Mouse (Mus musculus): ENCODE data around the gene Btbd9. TPM values are rescaled to one million over a fixed set of nuclear protein-coding genes. Genes with fewer than 3 reads are reported as not detected.

The Btbd9 gene
- polyA plus RNA-seq, 1 experiment from 2014 or later = 41.1 TPM

DNA sequence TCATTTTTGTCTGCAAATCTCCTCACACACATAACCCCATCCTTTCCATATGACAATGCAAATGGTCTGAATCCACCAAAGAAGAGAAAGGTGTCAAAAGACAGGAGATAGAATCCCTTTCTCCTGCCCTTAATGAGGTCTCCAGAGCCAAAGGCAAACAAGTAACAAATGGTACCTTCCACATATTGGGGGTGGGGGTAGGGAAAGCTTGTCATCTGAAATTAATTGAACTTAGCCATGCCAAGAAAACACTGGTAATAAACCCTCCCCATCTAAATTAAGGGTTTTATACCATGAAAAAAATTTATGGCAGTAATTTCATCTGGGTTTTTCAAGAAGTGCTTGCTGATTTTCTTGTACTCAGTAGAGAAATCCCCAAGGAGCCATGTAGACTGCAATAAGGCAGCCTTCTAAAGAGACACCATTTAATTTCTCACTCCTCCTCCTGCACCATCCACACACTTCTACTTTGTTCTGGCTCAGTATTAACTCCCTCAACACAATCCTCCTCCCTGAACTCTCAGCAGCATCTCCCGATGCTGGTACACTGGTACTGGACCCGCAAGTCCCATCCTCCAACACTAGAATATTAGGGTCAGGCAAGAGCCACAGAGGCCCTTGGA lies 115.5 kb downstream of the Btbd9 start:
- H3K36me3 ChIP-seq (ENCODE audit: control insufficient read depth, insufficient read depth, low read length) = no peaks in the 10 kb centered on the region
- DNase-seq (ENCODE audit: low spot score) (no peak), ATAC-seq (ENCODE audit: insufficient number of reproducible peaks, low FRiP score, low TSS enrichment, low read depth) (no peak)
- H3K4me1 ChIP-seq (ENCODE audit: control insufficient read depth, insufficient read depth, low read length) = no peaks in the 10 kb centered on the region; the same call in 1 of the 2 replicates
- no peak overlapping the region for H3K4me3 ChIP-seq (ENCODE audit: low read depth, low read length)
- H3K9me3 ChIP-seq (ENCODE audit: control insufficient read depth, low read length) = no peaks in the 10 kb centered on the region
- no peak overlapping the region for H3K27ac ChIP-seq (replicated peaks; ENCODE audit: low read depth, low read length)
- no peaks in the 10 kb centered on the region for H3K27me3 ChIP-seq (ENCODE audit: control insufficient read depth, insufficient read depth, low read length)
- H3K9ac ChIP-seq (ENCODE audit: low read length) = no peak overlapping the region
- WGBS = 83% methylated on average over 2 of the region's 2 CpGs
- no peak overlapping the region for H3K4me2 ChIP-seq (ENCODE audit: low read depth, severe bottlenecking)

DNA sequence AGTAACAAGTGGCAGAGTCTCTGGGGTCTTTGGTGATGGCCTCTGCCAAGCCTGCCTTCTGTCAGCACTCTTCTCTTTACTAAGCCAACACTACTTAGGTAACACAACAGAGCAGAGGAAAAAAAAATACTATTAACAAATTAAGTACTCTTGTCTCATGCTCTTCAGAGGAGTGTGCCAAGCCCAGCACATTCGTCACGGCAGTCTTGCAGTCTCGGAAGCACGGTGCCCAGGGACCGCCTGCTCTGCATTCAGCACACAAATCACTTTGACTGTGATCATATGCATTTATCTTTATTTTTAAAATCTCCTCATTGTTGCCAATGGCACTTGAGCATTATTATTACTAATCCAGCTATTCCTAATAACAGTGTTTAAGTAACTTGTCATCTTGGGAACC lies 116.6 kb downstream of the Btbd9 start:
- H3K27me3 ChIP-seq (ENCODE audit: control insufficient read depth, insufficient read depth, low read length) = no peaks in the 10 kb centered on the region
- DNase-seq (ENCODE audit: low spot score) (no peak), ATAC-seq (ENCODE audit: insufficient number of reproducible peaks, low FRiP score, low TSS enrichment, low read depth) (no peak)
- no peaks in the 10 kb centered on the region; the same call in 1 of the 2 replicates for H3K4me1 ChIP-seq (ENCODE audit: control insufficient read depth, insufficient read depth, low read length)
- H3K4me3 ChIP-seq (ENCODE audit: low read depth, low read length) = no peak overlapping the region
- H3K9me3 ChIP-seq (ENCODE audit: control insufficient read depth, low read length) = no peaks in the 10 kb centered on the region
- no peaks in the 10 kb centered on the region for H3K36me3 ChIP-seq (ENCODE audit: control insufficient read depth, insufficient read depth, low read length)
- no peak overlapping the region for H3K27ac ChIP-seq (replicated peaks; ENCODE audit: low read depth, low read length)
- H3K9ac ChIP-seq (ENCODE audit: low read length) = no peak overlapping the region
- no peak overlapping the region for H3K4me2 ChIP-seq (ENCODE audit: low read depth, severe bottlenecking)
- WGBS = 79% methylated on average over 5 of the region's 5 CpGs

DNA sequence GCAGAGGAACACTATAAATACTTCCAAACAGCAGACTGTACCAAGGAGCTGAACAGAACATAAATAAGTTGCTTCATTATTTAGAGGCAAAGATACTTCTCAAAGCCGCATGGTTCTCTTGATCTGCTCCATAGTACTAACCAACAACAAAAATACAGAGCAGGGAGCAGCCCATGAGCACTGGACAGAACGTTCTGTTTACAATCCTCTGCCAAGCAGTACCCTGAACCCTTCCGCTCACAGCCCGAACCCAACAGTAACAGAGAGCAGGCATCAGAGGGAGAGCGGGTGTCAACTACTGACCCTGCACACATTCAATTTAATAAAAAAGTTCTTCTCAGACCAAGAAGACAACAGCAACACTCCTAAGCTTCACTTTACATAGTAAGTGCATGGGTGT lies 117.4 kb downstream of the Btbd9 start:
- no peak overlapping the region for H3K9ac ChIP-seq (ENCODE audit: low read length)
- DNase-seq (ENCODE audit: low spot score) = no peak
- no peaks in the 10 kb centered on the region for H3K36me3 ChIP-seq (ENCODE audit: control insufficient read depth, insufficient read depth, low read length)
- H3K4me2 ChIP-seq (ENCODE audit: low read depth, severe bottlenecking) = no peak overlapping the region
- no peak overlapping the region for H3K4me3 ChIP-seq (ENCODE audit: low read depth, low read length)
- no peaks in the 10 kb centered on the region for H3K9me3 ChIP-seq (ENCODE audit: control insufficient read depth, low read length)
- no peak for ATAC-seq (ENCODE audit: insufficient number of reproducible peaks, low FRiP score, low TSS enrichment, low read depth)
- no peaks in the 10 kb centered on the region for H3K27me3 ChIP-seq (ENCODE audit: control insufficient read depth, insufficient read depth, low read length)
- no peaks in the 10 kb centered on the region; the same call in 1 of the 2 replicates for H3K4me1 ChIP-seq (ENCODE audit: control insufficient read depth, insufficient read depth, low read length)
- H3K27ac ChIP-seq (replicated peaks; ENCODE audit: low read depth, low read length) = no peak overlapping the region
- 91% methylated on average over 5 of the region's 5 CpGs for WGBS

DNA sequence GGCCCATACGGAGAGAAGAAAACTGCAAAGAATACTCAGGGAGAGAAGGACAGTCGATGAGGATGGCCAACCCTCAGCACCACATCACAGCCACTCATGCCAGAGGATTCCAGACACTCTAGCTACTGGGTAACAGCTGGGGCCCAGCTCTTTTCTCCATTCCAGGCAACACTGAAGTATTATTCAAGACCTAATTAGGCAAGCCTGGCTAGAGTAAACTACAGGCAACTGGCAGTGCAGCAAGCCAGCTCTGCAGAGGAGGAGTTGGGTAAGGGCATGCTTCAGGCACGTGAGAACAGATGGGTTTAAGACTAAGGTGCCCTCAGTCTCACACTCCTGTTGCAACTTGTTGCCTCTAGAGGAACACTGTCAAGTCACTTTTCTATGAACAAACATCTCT lies 118.0 kb downstream of the Btbd9 start:
- Histone ChIP-seq H3K27ac (replicated peaks; ENCODE audit: low read depth, low read length) (no peak overlapping the region), H3K27me3 (ENCODE audit: control insufficient read depth, insufficient read depth, low read length) (no peaks in the 10 kb centered on the region), H3K4me1 (ENCODE audit: control insufficient read depth, insufficient read depth, low read length) (no peaks in the 10 kb centered on the region; the same call in 1 of the 2 replicates), H3K4me3 (ENCODE audit: low read depth, low read length) (no peak overlapping the region), H3K36me3 (ENCODE audit: control insufficient read depth, insufficient read depth, low read length) (no peaks in the 10 kb centered on the region), H3K9ac (ENCODE audit: low read length) (no peak overlapping the region), H3K4me2 (ENCODE audit: low read depth, severe bottlenecking) (no peak overlapping the region), H3K9me3 (ENCODE audit: control insufficient read depth, low read length) (no peaks in the 10 kb centered on the region)
- DNase-seq (ENCODE audit: low spot score) (no peak), ATAC-seq (ENCODE audit: insufficient number of reproducible peaks, low FRiP score, low TSS enrichment, low read depth) (no peak)
- 68% methylated on average over 3 of the region's 3 CpGs for WGBS

DNA sequence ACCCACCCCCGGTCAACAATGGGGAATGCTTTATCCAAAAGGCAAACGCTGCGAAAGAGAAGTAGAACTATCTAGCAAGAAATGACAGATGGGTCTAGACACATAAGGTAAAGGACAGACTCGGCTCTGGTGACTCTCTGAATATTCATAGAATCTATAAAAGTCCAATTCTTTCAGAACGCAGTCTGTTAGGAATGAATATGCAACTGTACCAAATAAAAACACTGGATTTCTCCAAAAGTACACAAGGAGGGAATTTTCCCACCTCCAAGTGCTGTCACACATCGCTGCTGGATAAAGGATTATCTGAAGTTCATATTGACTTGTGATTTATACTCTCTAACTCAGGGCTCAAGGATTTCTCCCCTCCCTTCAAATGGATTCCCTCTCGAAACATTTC lies 118.8 kb downstream of the Btbd9 start:
- ATAC-seq (ENCODE audit: insufficient number of reproducible peaks, low FRiP score, low TSS enrichment, low read depth) (no peak), DNase-seq (ENCODE audit: low spot score) (no peak)
- Histone ChIP-seq H3K4me3 (ENCODE audit: low read depth, low read length) (no peak overlapping the region), H3K4me2 (ENCODE audit: low read depth, severe bottlenecking) (no peak overlapping the region), H3K9me3 (ENCODE audit: control insufficient read depth, low read length) (no peaks in the 10 kb centered on the region), H3K9ac (ENCODE audit: low read length) (no peak overlapping the region), H3K4me1 (ENCODE audit: control insufficient read depth, insufficient read depth, low read length) (no peaks in the 10 kb centered on the region; the same call in 1 of the 2 replicates), H3K27me3 (ENCODE audit: control insufficient read depth, insufficient read depth, low read length) (no peaks in the 10 kb centered on the region), H3K27ac (replicated peaks; ENCODE audit: low read depth, low read length) (no peak overlapping the region), H3K36me3 (ENCODE audit: control insufficient read depth, insufficient read depth, low read length) (no peaks in the 10 kb centered on the region)
- WGBS = 84% methylated on average over 7 of the region's 7 CpGs

DNA sequence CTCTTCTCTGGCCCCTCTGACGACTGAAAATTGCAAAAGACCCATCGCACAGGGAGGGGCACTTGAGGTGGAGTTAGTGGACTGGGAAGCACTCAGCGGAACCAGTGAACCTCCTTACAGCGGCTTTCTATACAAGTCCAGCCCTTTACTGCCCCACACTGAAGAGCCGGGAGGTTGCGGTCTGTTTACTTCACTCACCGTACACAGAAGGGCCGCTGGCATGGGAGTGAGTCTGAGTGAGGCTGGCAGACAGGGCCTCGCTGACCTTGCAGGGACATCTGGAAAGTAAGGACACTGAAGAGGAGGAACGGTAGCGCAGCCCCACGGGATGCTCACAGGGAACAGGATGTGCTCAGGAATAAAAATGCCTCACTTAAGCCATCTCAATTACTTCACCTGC lies 120.0 kb downstream of the Btbd9 start:
- WGBS = 60% methylated on average over 12 of the region's 12 CpGs
- DNase-seq (ENCODE audit: low spot score) (no peak), ATAC-seq (ENCODE audit: insufficient number of reproducible peaks, low FRiP score, low TSS enrichment, low read depth) (no peak)
- Histone ChIP-seq H3K9me3 (ENCODE audit: control insufficient read depth, low read length) (no peaks in the 10 kb centered on the region), H3K27ac (replicated peaks; ENCODE audit: low read depth, low read length) (no peak overlapping the region), H3K27me3 (ENCODE audit: control insufficient read depth, insufficient read depth, low read length) (no peaks in the 10 kb centered on the region), H3K9ac (ENCODE audit: low read length) (no peak overlapping the region), H3K4me1 (ENCODE audit: control insufficient read depth, insufficient read depth, low read length) (no peaks in the 10 kb centered on the region; the same call in 1 of the 2 replicates), H3K36me3 (ENCODE audit: control insufficient read depth, insufficient read depth, low read length) (no peaks in the 10 kb centered on the region), H3K4me2 (ENCODE audit: low read depth, severe bottlenecking) (no peak overlapping the region), H3K4me3 (ENCODE audit: low read depth, low read length) (no peak overlapping the region)

DNA sequence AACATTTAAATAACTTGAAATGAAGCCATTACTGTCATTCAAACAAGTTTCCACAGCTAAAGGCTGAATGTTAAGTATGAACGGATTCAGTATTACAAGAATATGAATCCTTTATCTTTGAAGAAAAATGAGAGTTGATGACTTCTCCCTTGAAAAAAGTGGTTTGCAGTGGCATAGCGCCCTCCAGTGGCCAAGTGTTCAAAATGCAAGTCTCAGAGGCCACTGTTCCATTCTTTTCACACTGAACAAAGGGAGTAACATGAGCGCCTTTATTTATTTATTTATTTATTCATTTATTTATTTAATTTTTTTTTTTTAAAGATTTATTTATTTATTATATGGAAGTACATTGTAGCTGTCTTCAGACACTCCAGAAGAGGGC lies 121.4 kb downstream of the Btbd9 start:
- no peak overlapping the region for H3K4me3 ChIP-seq (ENCODE audit: low read depth, low read length)
- ATAC-seq (ENCODE audit: insufficient number of reproducible peaks, low FRiP score, low TSS enrichment, low read depth) = no peak
- no peak overlapping the region for H3K9ac ChIP-seq (ENCODE audit: low read length)
- no peaks in the 10 kb centered on the region for H3K27me3 ChIP-seq (ENCODE audit: control insufficient read depth, insufficient read depth, low read length)
- H3K36me3 ChIP-seq (ENCODE audit: control insufficient read depth, insufficient read depth, low read length) = no peaks in the 10 kb centered on the region
- H3K4me2 ChIP-seq (ENCODE audit: low read depth, severe bottlenecking) = no peak overlapping the region
- H3K4me1 ChIP-seq (ENCODE audit: control insufficient read depth, insufficient read depth, low read length) = no peaks in the 10 kb centered on the region
- 31% methylated on average over 3 of the region's 3 CpGs for WGBS
- peak; percentile 87 for DNase-seq (ENCODE audit: low spot score)
- H3K27ac ChIP-seq (replicated peaks; ENCODE audit: low read depth, low read length) = no peak overlapping the region
- no peaks in the 10 kb centered on the region for H3K9me3 ChIP-seq (ENCODE audit: control insufficient read depth, low read length)

DNA sequence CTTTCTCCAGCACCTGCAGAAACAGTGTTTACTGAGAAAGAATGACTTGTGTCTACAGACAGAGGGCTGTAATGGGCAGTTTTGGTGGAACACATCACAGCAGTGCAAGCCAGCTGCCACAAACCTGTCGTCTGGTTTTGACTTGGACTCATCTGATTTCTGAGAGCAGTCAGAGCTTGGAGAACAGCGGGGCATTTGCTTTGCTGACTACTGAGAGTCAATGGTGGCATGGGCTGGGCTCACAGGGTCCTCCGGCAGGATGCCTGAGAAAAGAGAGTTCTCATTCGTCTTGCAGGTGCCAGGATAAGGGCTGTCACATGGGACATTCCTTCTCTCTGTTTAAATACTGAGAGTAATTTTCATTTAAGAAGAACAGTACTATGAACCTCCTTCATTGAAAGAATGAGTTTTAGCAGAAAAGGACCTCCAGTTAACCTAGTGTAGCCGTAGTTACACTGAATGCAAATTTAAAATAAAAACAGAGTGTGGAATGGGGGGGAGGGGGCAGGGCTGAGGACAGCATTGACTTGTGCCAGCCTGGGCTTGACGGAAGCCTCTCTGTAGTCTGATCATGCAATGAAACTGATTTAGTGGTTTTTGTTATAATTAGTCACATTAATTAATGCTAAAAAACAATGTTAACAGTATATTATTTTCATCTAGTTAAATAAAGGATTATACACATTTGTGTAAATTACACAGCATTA lies 122.0 kb downstream of the Btbd9 start:
- Histone ChIP-seq H3K9me3 (ENCODE audit: control insufficient read depth, low read length) (no peaks in the 10 kb centered on the region), H3K4me3 (ENCODE audit: low read depth, low read length) (no peak overlapping the region), H3K36me3 (ENCODE audit: control insufficient read depth, insufficient read depth, low read length) (no peaks in the 10 kb centered on the region), H3K27me3 (ENCODE audit: control insufficient read depth, insufficient read depth, low read length) (no peaks in the 10 kb centered on the region), H3K4me2 (ENCODE audit: low read depth, severe bottlenecking) (no peak overlapping the region), H3K4me1 (ENCODE audit: control insufficient read depth, insufficient read depth, low read length) (no peaks in the 10 kb centered on the region), H3K9ac (ENCODE audit: low read length) (no peak overlapping the region), H3K27ac (replicated peaks; ENCODE audit: low read depth, low read length) (no peak overlapping the region)
- ATAC-seq (ENCODE audit: insufficient number of reproducible peaks, low FRiP score, low TSS enrichment, low read depth) (no peak), DNase-seq (ENCODE audit: low spot score) (no peak)
- 65% methylated on average over 6 of the region's 6 CpGs for WGBS
